8 mouse cellular contexts compared by ENCODE assay signal in genomic region chr14:26533821-26534756, GRCm38 (mm10). TPM values are rescaled to one million over a fixed set of nuclear protein-coding genes. Genes with fewer than 3 reads are reported as not detected.
DNase-seq lines count a peak whose midpoint lies in the region; ATAC-seq and TF ChIP-seq lines count a peak whose summit lies in the region.

No protein-coding gene starts in this region.

- peak overlapping the region; percentile 95 for H3K9ac ChIP-seq in liver, embryonic 14.5 days (replicated peaks)
- peak overlapping the region; percentile 92 for H3K9ac ChIP-seq in neural tube, embryonic 12.5 days

- peak; percentile 49 for ATAC-seq in CD4-positive, CD25-positive, alpha-beta regulatory T cell, adult 4 months
- ATAC-seq in granulocyte monocyte progenitor cell, adult 5-6 weeks (replicated peaks; ENCODE audit: poor library complexity, severe bottlenecking), result peak; percentile 23
- ATAC-seq in liver, embryonic 14.5 days (ENCODE audit: insufficient read depth), result peak; percentile 76
- ATAC-seq in neural tube, embryonic 12.5 days (ENCODE audit: low FRiP score, low read depth), result peak; percentile 92

- no peak for TF ChIP-seq EP300 in liver, embryonic 14.5 days (IDR thresholded peaks at IDR 0.05; ENCODE audit: low read depth)

- H3K4me2 ChIP-seq in liver, embryonic 14.5 days (ENCODE audit: low read depth), result peak overlapping the region; percentile 96
- peak overlapping the region; percentile 95 for H3K4me2 ChIP-seq in neural tube, embryonic 12.5 days (replicated peaks)

- under 1% methylated on average over 80 of the region's 92 CpGs for WGBS in liver, embryonic 14.5 days (ENCODE audit: insufficient replicate concordance)
- WGBS in neural tube, embryonic 12.5 days, result under 1% methylated on average over 91 of the region's 92 CpGs

- peaks cover 6 to 16% of the 10 kb centered on the region in 2 experiments for H3K4me1 ChIP-seq in liver, embryonic 14.5 days (replicated peaks; ENCODE audit: control insufficient read depth in 2 of 2, insufficient read depth in 2 of 2, low read length in 1 of 2)
- peaks cover 26% of the 10 kb centered on the region for H3K4me1 ChIP-seq in neural tube, embryonic 12.5 days

- H3K27ac ChIP-seq in liver, embryonic 14.5 days, result peak overlapping the region; percentile 62
- H3K27ac ChIP-seq in neural tube, embryonic 12.5 days, result peak overlapping the region; percentile 70; the same call in 1 of the 2 replicates

- DNase-seq in ZHBTc4 (ENCODE audit: low read depth, low spot score), result peak; percentile 59
- peak; percentile 78 for DNase-seq in embryo, embryonic 11 days
- peak; percentile 44 for DNase-seq in kidney, adult 9 months
- peak in 2 of 3 experiments; percentile 23 to 37 for DNase-seq in liver, embryonic 14.5 days (ENCODE audit: low read depth in 3 of 3, low spot score in 3 of 3)
- DNase-seq in thymus, postnatal 36 days, result peak; percentile 59 to 64

- H3K36me3 ChIP-seq in liver, embryonic 14.5 days (replicated peaks; ENCODE audit: control insufficient read depth, insufficient read depth, low read depth), result peaks cover 8% of the 10 kb centered on the region; the same call in 1 of the 2 replicates
- H3K36me3 ChIP-seq in neural tube, embryonic 12.5 days, result no peaks in the 10 kb centered on the region

- peak overlapping the region; percentile 78 to 88 for H3K4me3 ChIP-seq in liver, embryonic 14.5 days (ENCODE audit: insufficient read depth in 1 of 2, low read depth in 2 of 2, low read length in 2 of 2)
- H3K4me3 ChIP-seq in neural tube, embryonic 12.5 days, result peak overlapping the region; percentile 94

- no peaks in the 10 kb centered on the region for H3K9me3 ChIP-seq in liver, embryonic 14.5 days (ENCODE audit: control insufficient read depth, low read length)
- no peaks in the 10 kb centered on the region for H3K9me3 ChIP-seq in neural tube, embryonic 12.5 days

- no peak for TF ChIP-seq CTCF in liver, embryonic 14.5 days (IDR thresholded peaks at IDR 0.05; ENCODE audit: low read depth)

- no peaks in the 10 kb centered on the region for H3K27me3 ChIP-seq in liver, embryonic 14.5 days (ENCODE audit: control insufficient read depth, insufficient read depth, low read length)
- no peaks in the 10 kb centered on the region for H3K27me3 ChIP-seq in neural tube, embryonic 12.5 days (replicated peaks)

RNA-seq across cellular contexts. Expression of gene Slmap, which starts 0.6 kb away (rescaled TPM):
- polyA plus RNA-seq in CD4-positive, CD25-positive, alpha-beta regulatory T cell, adult 4 months (2017; shearing (Covaris generic)), result 10 to 100 TPM; 12.1 to 20.8 TPM
- total RNA-seq in granulocyte monocyte progenitor cell, adult 5-6 weeks (2014; fragmentation: Nextera tagmentation), result 42.7 and 66.3 TPM in 2 replicates
- 66.5 and 78.6 TPM in 2 replicates for total RNA-seq in granulocyte monocyte progenitor cell, adult 5-6 weeks (2017)
- polyA plus RNA-seq in liver, embryonic 14.5 days (2012; rRNA removed), result 7.6 and 10.4 TPM in 2 replicates
- polyA plus RNA-seq in liver, embryonic 14.5 days (2014; fragmentation: Nextera tagmentation; extraction: Ambion mirVana), result 9.5 and 12.9 TPM in 2 replicates
- 21.5 and 24.0 TPM in 2 replicates for polyA plus RNA-seq in neural tube, embryonic 12.5 days (2016; fragmentation: Nextera tagmentation; extraction: Ambion mirVana)

RNA-seq across cellular contexts. Expression of gene Dennd6a, which starts 39.6 kb away (rescaled TPM):
- polyA plus RNA-seq in CD4-positive, CD25-positive, alpha-beta regulatory T cell, adult 4 months (2017; shearing (Covaris generic)), result 1 to 10 TPM; 4.1 to 6.4 TPM
- total RNA-seq in granulocyte monocyte progenitor cell, adult 5-6 weeks (2014; fragmentation: Nextera tagmentation), result 18.5 and 19.7 TPM in 2 replicates
- total RNA-seq in granulocyte monocyte progenitor cell, adult 5-6 weeks (2017), result 21.6 and 24.5 TPM in 2 replicates
- polyA plus RNA-seq in liver, embryonic 14.5 days (2012; rRNA removed), result 3.4 and 5.3 TPM in 2 replicates
- polyA plus RNA-seq in liver, embryonic 14.5 days (2014; fragmentation: Nextera tagmentation; extraction: Ambion mirVana), result 10.8 TPM in 2 replicates
- polyA plus RNA-seq in neural tube, embryonic 12.5 days (2016; fragmentation: Nextera tagmentation; extraction: Ambion mirVana), result 30.0 and 31.5 TPM in 2 replicates

Comparison
In these comparisons a context has a peak if more than half of its experiments do, and no peak if none do; other contexts are left out.
1. Peak in every context shown above with its lines: DNase-seq, ATAC-seq, H3K4me3 ChIP-seq and H3K27ac ChIP-seq.
2. ATAC-seq: peak in every context shown above with its lines; median percentile 92 in neural tube, embryonic 12.5 days; 76 in liver, embryonic 14.5 days; 49 in CD4-positive, CD25-positive, alpha-beta regulatory T cell, adult 4 months; 23 in granulocyte monocyte progenitor cell, adult 5-6 weeks.